Comparison of ENCODE assay signal across 12 mouse cellular contexts in the genomic region with DNA sequence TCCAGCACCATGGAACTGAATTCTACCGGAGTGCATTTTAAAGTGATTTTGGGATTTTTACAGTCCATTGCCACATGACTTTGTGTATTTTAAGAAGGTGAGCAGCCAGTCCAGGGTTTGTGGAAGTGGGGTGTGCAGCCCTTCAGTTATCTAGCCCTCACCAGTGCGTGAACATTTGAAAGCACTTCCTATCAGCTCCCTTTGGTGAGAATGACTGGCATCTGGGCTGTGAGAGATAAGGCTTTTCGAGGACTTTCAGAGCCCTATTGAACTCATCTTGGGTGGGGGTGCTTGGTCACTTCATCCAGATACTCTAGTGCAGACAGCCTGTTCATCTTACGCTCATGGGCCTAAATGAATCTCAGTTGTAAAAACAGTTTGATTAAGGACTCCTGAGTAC.
DNase-seq lines count a peak whose midpoint lies in the region; ATAC-seq lines count a peak whose summit lies in the region.
"Had no signal": no experiment of that assay in that cellular context is flagged by ENCODE, and none has a peak within 500 bp of the region (broad histone marks: within the 10 kb centered on the region; RNA-seq: fewer than 3 reads in every experiment).

No protein-coding gene starts in this region.

- H3K36me3 ChIP-seq in heart, embryonic 10.5 days, result no peaks in the 10 kb centered on the region
- H3K36me3 ChIP-seq in intestine, embryonic 16.5 days (ENCODE audit: control insufficient read depth, insufficient read depth, low read length), result no peaks in the 10 kb centered on the region
- no peaks in the 10 kb centered on the region for H3K36me3 ChIP-seq in stomach, embryonic 15.5 days

- H3K9me3 ChIP-seq in heart, embryonic 10.5 days, result no peaks in the 10 kb centered on the region
- H3K9me3 ChIP-seq in intestine, embryonic 16.5 days (ENCODE audit: control insufficient read depth, low read length), result no peaks in the 10 kb centered on the region
- no peaks in the 10 kb centered on the region for H3K9me3 ChIP-seq in stomach, embryonic 15.5 days
- H3K9me3 ChIP-seq: forebrain, embryonic 13.5 days; limb, embryonic 15.5 days had no signal

- H3K9ac ChIP-seq in intestine, embryonic 16.5 days (ENCODE audit: low read depth, low read length), result no peak overlapping the region
- H3K9ac ChIP-seq in stomach, embryonic 15.5 days, result no peak overlapping the region
- H3K9ac ChIP-seq: forebrain, embryonic 13.5 days; limb, embryonic 15.5 days had no signal

- peak overlapping the region; percentile 18; the same call in 1 of the 2 replicates for H3K4me3 ChIP-seq in heart, embryonic 10.5 days
- no peak overlapping the region for H3K4me3 ChIP-seq in intestine, embryonic 16.5 days (ENCODE audit: low read length)
- H3K4me3 ChIP-seq in stomach, embryonic 15.5 days (replicated peaks), result no peak overlapping the region
- H3K4me3 ChIP-seq: forebrain, embryonic 13.5 days; limb, embryonic 15.5 days had no signal

- no peak overlapping the region for H3K4me2 ChIP-seq in intestine, embryonic 16.5 days (ENCODE audit: low read depth, low read length)
- H3K4me2 ChIP-seq in stomach, embryonic 15.5 days, result no peak overlapping the region
- H3K4me2 ChIP-seq: forebrain, embryonic 13.5 days; limb, embryonic 15.5 days had no signal

- intact Hi-C loops in left cerebral cortex, postnatal 25 days (cut with DNase I), result no loop called here

- peak; percentile 94 for DNase-seq in heart, embryonic 10.5 days (ENCODE audit: low spot score)
- DNase-seq in heart, adult 8-10 months (ENCODE audit: low spot score), result no peak
- peak; percentile 30 for DNase-seq in spleen, adult 12 weeks (ENCODE audit: low spot score)
- no peak for DNase-seq in spleen, adult 18-20 months
- no peak for DNase-seq in left cerebral cortex, postnatal 25 days (ENCODE audit: low spot score in 2 of 2)
- DNase-seq in urinary bladder, adult 18-20 months (ENCODE audit: low spot score in 2 of 2), result no peak
- DNase-seq: adrenal gland, postnatal 36 days; gastrocnemius, postnatal 25 days had no signal

- H3K27ac ChIP-seq in heart, embryonic 10.5 days, result peak overlapping the region; percentile 79; the same call in 1 of the 2 replicates
- no peak overlapping the region; the same call in 1 of the 2 replicates for H3K27ac ChIP-seq in intestine, embryonic 16.5 days (ENCODE audit: low read length)
- H3K27ac ChIP-seq in stomach, embryonic 15.5 days, result peak overlapping the region; percentile 28; the same call in 1 of the 2 replicates
- H3K27ac ChIP-seq: forebrain, embryonic 13.5 days; limb, embryonic 15.5 days had no signal

- H3K4me1 ChIP-seq in heart, embryonic 10.5 days, result peaks cover 54% of the 10 kb centered on the region
- H3K4me1 ChIP-seq in intestine, embryonic 16.5 days (ENCODE audit: control insufficient read depth, insufficient read depth, low read length), result peaks cover 14% of the 10 kb centered on the region
- peaks cover 30% of the 10 kb centered on the region; the same call in 1 of the 2 replicates for H3K4me1 ChIP-seq in stomach, embryonic 15.5 days

- WGBS in heart, embryonic 10.5 days, result 14% methylated on average over 4 of the region's 4 CpGs
- WGBS in intestine, embryonic 16.5 days, result 65% methylated on average over 4 of the region's 4 CpGs
- 48% methylated on average over 4 of the region's 4 CpGs for WGBS in stomach, embryonic 15.5 days

- H3K27me3 ChIP-seq in heart, embryonic 10.5 days (ENCODE audit: insufficient read depth, poor library complexity, severe bottlenecking), result peaks cover 54% of the 10 kb centered on the region
- no peaks in the 10 kb centered on the region for H3K27me3 ChIP-seq in intestine, embryonic 16.5 days (replicated peaks; ENCODE audit: control insufficient read depth, insufficient read depth, low read length)
- no peaks in the 10 kb centered on the region for H3K27me3 ChIP-seq in stomach, embryonic 15.5 days (replicated peaks)
- H3K27me3 ChIP-seq: forebrain, embryonic 13.5 days; limb, embryonic 15.5 days had no signal

- peak; percentile 74 for ATAC-seq in intestine, embryonic 16.5 days
- peak; percentile 87 for ATAC-seq in stomach, embryonic 15.5 days (ENCODE audit: insufficient read depth, low FRiP score, low read depth)
- ATAC-seq: forebrain, embryonic 13.5 days had no signal

Comparison
In these comparisons a context has a peak if more than half of its experiments do, and no peak if none do; other contexts are left out.
1. DNase-seq: peak in heart, embryonic 10.5 days (single experiment) and spleen, adult 12 weeks (single experiment); none in heart, adult 8-10 months (single experiment), spleen, adult 18-20 months (0 of 2), left cerebral cortex, postnatal 25 days (0 of 2) and urinary bladder, adult 18-20 months (0 of 2).